Mouse (Mus musculus) liver, embryonic 12.5 days (tissue): ENCODE results near the gene Hamp. TPM values are rescaled to one million over a fixed set of nuclear protein-coding genes. Genes with fewer than 3 reads are reported as not detected.

Experiments used
- ATAC-seq: fragments of 200-750 bp; cut with Nextera tagmentation; 2 replicates; pipeline ENCODE4 v1.8.0; 2017; ENCODE audit warnings: moderate number of reproducible peaks, mild to moderate bottlenecking, moderate library complexity
- H3K27ac ChIP-seq: fragments of 300-500 bp; sonication (generic); 2 replicates; pipeline ENCODE4 v1.5.1; 2016; ENCODE audit warnings: mild to moderate bottlenecking
- H3K27me3 ChIP-seq: fragments of 300-500 bp; sonication (generic); replicated peaks from 2 replicates; pipeline ENCODE4 v1.6.1; 2016; ENCODE audit warnings: mild to moderate bottlenecking, moderate library complexity
- H3K36me3 ChIP-seq: fragments of 300-500 bp; sonication (generic); 2 replicates; pipeline ENCODE4 v1.6.1; 2016; ENCODE audit warnings: mild to moderate bottlenecking, moderate library complexity
- H3K4me1 ChIP-seq: fragments of 300-500 bp; sonication (generic); 2 replicates; pipeline ENCODE4 v1.6.1; 2016
- H3K4me2 ChIP-seq: fragments of 300-500 bp; sonication (generic); 2 replicates; pipeline ENCODE4 v1.6.1; 2016; ENCODE audit warnings: mild to moderate bottlenecking, moderate library complexity
- H3K4me3 ChIP-seq: fragments of 300-500 bp; sonication (generic); 2 replicates; pipeline ENCODE4 v1.5.1; 2016; ENCODE audit warnings: mild to moderate bottlenecking, moderate library complexity
- H3K9ac ChIP-seq: fragments of 300-500 bp; sonication (generic); 2 replicates; pipeline ENCODE4 v1.6.1; 2016; ENCODE audit warnings: mild to moderate bottlenecking, moderate library complexity
- H3K9me3 ChIP-seq: fragments of 300-500 bp; sonication (generic); replicated peaks from 2 replicates; pipeline ENCODE4 v1.6.1; 2016; ENCODE audit warnings: mild to moderate bottlenecking, moderate library complexity
- WGBS: fragments of 180-500 bp; shearing (Covaris S2); methylation state at CpG from one replicate; pipeline ENCODE4 v1.1.7; 2016; ENCODE audit not compliant: insufficient replicate concordance; 5-methylcytosine and 5-hydroxymethylcytosine counted together
- polyA plus RNA-seq: library from polyadenylated mRNA; unstranded; fragments of >200 nt; fragmentation: Nextera tagmentation; extraction: Ambion mirVana; gene quantifications from 2 replicates; pipeline ENCODE4 v1.2.1, GENCODE M21; 2016

Gene Hamp
- polyA plus RNA-seq, result 0.38 TPM in 1 of 2 replicates, not detected in the other

- no peak within 1 kb of the TSS for H3K27ac ChIP-seq
- H3K36me3 ChIP-seq, result peaks cover 23% of the 10 kb centered on the region
- H3K4me1 ChIP-seq, result no peaks in the 10 kb centered on the region
- H3K9ac ChIP-seq, result no peak within 1 kb of the TSS
- 48% methylated on average over 9 of the region's 9 CpGs for WGBS
- ATAC-seq, result no peak
- no peaks in the 10 kb centered on the region for H3K9me3 ChIP-seq
- H3K4me3 ChIP-seq, result no peak within 1 kb of the TSS
- no peaks in the 10 kb centered on the region for H3K27me3 ChIP-seq
- H3K4me2 ChIP-seq, result no peak within 1 kb of the TSS
Observed at GRCm38 (mm10) chr7:30943909-30944635, at the start of gene Hamp. Gene Hamp (minus strand): TSS chr7:30944032.

DNA sequence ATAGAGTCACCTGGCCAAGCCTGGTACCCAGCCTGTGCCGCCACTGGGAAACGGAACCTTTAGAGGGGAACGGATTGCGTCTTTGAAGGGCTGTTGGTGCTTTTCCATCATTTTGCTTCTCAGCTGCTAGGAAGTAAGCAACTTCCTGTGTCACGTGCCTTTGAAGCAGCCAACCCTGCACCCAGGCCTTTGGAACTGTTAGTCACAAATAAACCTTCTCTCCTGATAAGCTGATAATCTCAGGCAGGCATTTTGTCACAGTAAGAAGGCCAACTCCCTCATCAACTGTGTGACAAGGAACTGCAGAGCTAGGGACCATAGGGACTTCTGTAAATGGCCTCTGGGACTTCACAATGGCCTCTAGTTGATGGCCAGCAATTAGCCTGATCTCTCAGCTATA is 48.3 kb upstream of the Hamp start:
- no peak overlapping the region for H3K4me2 ChIP-seq
- no peak overlapping the region for H3K4me3 ChIP-seq
- no peak overlapping the region for H3K9ac ChIP-seq
- no peaks in the 10 kb centered on the region for H3K27me3 ChIP-seq
- no peaks in the 10 kb centered on the region for H3K4me1 ChIP-seq
- H3K27ac ChIP-seq, result no peak overlapping the region
- H3K36me3 ChIP-seq, result no peaks in the 10 kb centered on the region
- 0 out of 2 replicates have a peak, but pooled peaks cover 5% of the 10 kb centered on the region for H3K9me3 ChIP-seq
- ATAC-seq, result no peak
- 54% methylated on average over 5 of the region's 5 CpGs for WGBS

- no peaks in the 10 kb centered on the region for H3K9me3 ChIP-seq
- H3K36me3 ChIP-seq, result no peaks in the 10 kb centered on the region
- no peak overlapping the region for H3K4me3 ChIP-seq
- no peak overlapping the region for H3K27ac ChIP-seq
- 0 out of 2 replicates have a peak, but pooled peaks have one; percentile 35 for ATAC-seq
- WGBS, result 67% methylated on average over 4 of the region's 4 CpGs
- no peaks in the 10 kb centered on the region for H3K27me3 ChIP-seq
- no peaks in the 10 kb centered on the region for H3K4me1 ChIP-seq
- H3K4me2 ChIP-seq, result no peak overlapping the region
- no peak overlapping the region for H3K9ac ChIP-seq
Observed at GRCm38 (mm10) chr7:30988519-30989162, 44.8 kb upstream of the Hamp start.

DNA sequence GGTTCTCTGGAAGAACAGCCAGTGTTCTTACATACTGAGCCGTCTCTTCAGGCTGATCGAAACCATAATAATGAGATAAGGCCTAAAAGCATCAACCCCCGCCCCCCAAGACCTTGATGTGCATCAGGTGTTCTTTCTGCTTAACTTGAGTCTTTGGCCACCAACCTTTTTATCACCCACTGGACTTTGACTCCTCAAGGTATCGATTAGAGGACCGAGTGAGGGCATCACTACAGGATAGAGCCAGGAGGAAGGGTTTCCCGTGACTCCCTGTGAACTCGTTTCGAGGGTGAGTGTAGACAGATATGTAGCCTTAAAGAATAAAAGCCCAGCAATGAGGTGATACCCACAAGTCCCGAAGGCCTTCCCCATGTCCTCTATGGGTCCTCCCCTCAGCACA is 41.5 kb upstream of the Hamp start:
- H3K27me3 ChIP-seq, result no peaks in the 10 kb centered on the region
- no peak overlapping the region for H3K9ac ChIP-seq
- no peaks in the 10 kb centered on the region for H3K9me3 ChIP-seq
- 71% methylated on average over 9 of the region's 9 CpGs for WGBS
- no peak for ATAC-seq
- no peak overlapping the region for H3K4me3 ChIP-seq
- H3K27ac ChIP-seq, result no peak overlapping the region
- no peaks in the 10 kb centered on the region for H3K36me3 ChIP-seq
- H3K4me2 ChIP-seq, result no peak overlapping the region
- H3K4me1 ChIP-seq, result no peaks in the 10 kb centered on the region

DNA sequence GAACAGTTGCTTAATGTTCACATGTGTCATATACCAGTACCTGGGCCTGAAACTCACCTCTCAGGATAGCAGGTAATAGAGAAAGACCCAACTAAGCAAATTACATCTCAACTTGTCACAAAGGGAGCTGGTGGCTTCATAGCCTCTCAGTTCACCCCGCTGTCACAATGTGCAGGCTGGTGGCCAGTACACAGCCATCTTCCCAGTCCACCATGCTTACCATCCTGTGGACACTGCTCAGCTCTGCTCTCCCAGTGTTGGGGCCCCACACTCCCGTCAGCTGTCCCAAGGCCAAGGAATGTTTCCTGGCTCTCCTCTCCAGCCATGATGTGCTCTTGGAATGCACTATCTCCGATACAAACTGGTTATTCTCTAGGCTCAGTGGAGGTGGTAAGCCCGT is 37.9 kb upstream of the Hamp start:
- Histone ChIP-seq H3K4me3 (no peak overlapping the region), H3K9me3 (no peaks in the 10 kb centered on the region; the same call in 1 of the 2 replicates), H3K36me3 (no peaks in the 10 kb centered on the region), H3K9ac (no peak overlapping the region), H3K27me3 (no peaks in the 10 kb centered on the region), H3K4me1 (no peaks in the 10 kb centered on the region), H3K27ac (no peak overlapping the region), H3K4me2 (no peak overlapping the region)
- WGBS, result 67% methylated on average over 4 of the region's 4 CpGs
- ATAC-seq, result no peak

DNA sequence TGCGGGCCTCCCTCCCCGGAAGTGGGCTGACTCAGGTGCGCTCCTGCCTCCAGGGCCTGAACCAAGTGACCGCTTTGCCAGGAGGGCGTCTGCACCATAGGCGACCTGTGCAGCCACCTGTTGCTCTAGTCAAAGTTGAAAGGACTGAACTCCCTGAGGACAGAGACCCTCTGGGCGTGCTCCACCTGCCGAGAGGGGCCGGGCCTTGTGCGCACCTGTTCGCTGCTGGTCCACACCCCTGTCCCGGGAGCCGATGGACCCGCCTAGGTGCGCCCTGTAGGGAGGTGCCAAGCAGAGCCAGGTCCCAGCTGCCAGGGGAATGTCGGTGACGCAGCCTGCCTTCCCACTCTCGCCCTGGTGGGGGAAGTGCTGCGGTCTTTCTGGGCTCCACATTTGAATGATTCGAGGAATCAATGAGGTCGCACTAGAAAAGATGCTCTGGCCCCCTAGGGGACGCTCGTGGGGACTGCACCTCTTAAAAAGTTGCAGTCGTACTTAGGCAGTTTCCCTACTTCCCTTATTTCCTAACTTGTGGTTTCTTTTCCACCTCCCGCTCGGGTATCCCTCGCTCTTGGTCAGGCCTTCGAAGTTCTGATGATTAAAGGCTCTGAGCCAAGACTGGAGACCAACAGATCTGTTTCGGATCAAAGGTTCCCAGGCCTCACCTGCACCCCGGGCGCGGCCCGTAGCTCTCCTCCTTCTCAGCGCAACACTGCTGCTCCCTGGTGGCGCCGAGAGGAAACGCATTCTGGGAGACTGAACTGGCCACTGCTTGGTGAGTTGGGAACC is 29.9 kb upstream of the Hamp start, which contains the start of gene Fam187b:
Gene Fam187b, plus strand, starts transcription at position 290 of the 789 bp plus-strand sequence.
- Histone ChIP-seq H3K9ac (peak within 1 kb of the TSS; percentile 52), H3K9me3 (no peaks in the 10 kb centered on the region), H3K4me1 (peaks cover 12% of the 10 kb centered on the region), H3K27ac (peak within 1 kb of the TSS; percentile 60; the same call in 1 of the 2 replicates), H3K4me2 (peak within 1 kb of the TSS; percentile 65), H3K27me3 (peaks cover 24% of the 10 kb centered on the region), H3K4me3 (peak within 1 kb of the TSS; percentile 52), H3K36me3 (no peaks in the 10 kb centered on the region)
- ATAC-seq, result peak; percentile 76
- WGBS, result 2% methylated on average over 37 of the region's 37 CpGs

- peak within 1 kb of the TSS; percentile 60; the same call in 1 of the 2 replicates for H3K27ac ChIP-seq
- WGBS, result 2% methylated on average over 19 of the region's 19 CpGs
Observed at GRCm38 (mm10) chr7:30973251-30973500, 29.3 kb upstream of the Hamp start, which contains the start of gene Lsr. Gene Lsr (minus strand): TSS chr7:30973464.

GRCm38 (mm10) chr7:30972426-30973250 is 28.8 kb upstream of the Hamp start:
- peak overlapping the region; percentile 25; the same call in 1 of the 2 replicates for H3K27ac ChIP-seq
- peak; percentile 6; the same call in 1 of the 2 replicates for ATAC-seq

More at GRCm38 (mm10) chr7:30973251-30973500, 29.3 kb upstream of the Hamp start, which contains the start of gene Lsr:
- ATAC-seq, result no peak
- Histone ChIP-seq H3K36me3 (no peaks in the 10 kb centered on the region), H3K27me3 (peaks cover 24% of the 10 kb centered on the region), H3K9ac (peak within 1 kb of the TSS; percentile 52), H3K4me1 (peaks cover 12% of the 10 kb centered on the region), H3K9me3 (no peaks in the 10 kb centered on the region), H3K4me3 (peak within 1 kb of the TSS; percentile 52), H3K4me2 (peak within 1 kb of the TSS; percentile 65)

DNA sequence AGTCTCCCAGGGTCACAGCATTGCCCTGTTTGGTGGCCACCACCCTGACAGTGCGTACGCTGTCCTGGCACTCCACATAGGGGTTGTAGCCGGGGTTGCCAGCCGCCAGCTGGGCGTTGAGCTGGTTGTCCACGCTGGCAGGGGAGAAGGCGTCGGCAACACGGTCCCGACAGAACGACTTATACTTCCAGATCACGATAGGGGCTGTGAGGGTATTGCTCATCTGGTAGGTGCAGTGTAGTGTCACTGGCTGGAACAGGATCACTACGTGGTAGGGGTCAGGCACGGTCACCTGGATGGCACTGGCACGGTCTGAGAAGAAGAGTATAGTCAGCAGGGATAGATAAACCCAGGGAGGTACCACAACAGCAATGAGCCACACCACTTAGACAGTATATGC is 28.1 kb upstream of the Hamp start:
- WGBS, result 80% methylated on average over 15 of the region's 15 CpGs
- Histone ChIP-seq H3K9ac (no peak overlapping the region), H3K27ac (no peak overlapping the region), H3K4me3 (0 out of 2 replicates have a peak overlapping the region, but pooled peaks have one; percentile 52), H3K4me1 (peaks cover 12% of the 10 kb centered on the region), H3K36me3 (no peaks in the 10 kb centered on the region), H3K4me2 (peak overlapping the region; percentile 65; the same call in 1 of the 2 replicates), H3K9me3 (no peaks in the 10 kb centered on the region), H3K27me3 (peaks cover 24% of the 10 kb centered on the region)
- no peak for ATAC-seq

More at GRCm38 (mm10) chr7:30972426-30973250, 28.8 kb upstream of the Hamp start:
- WGBS, result 9% methylated on average over 41 of the region's 41 CpGs
- peak overlapping the region; percentile 65 for H3K4me2 ChIP-seq
- no peaks in the 10 kb centered on the region for H3K9me3 ChIP-seq
- peak overlapping the region; percentile 52 for H3K4me3 ChIP-seq
- peaks cover 24% of the 10 kb centered on the region for H3K27me3 ChIP-seq
- H3K4me1 ChIP-seq, result peaks cover 12% of the 10 kb centered on the region
- no peaks in the 10 kb centered on the region for H3K36me3 ChIP-seq
- H3K9ac ChIP-seq, result peak overlapping the region; percentile 52

- H3K4me1 ChIP-seq, result peaks cover 15% of the 10 kb centered on the region
- no peak overlapping the region for H3K4me2 ChIP-seq
- no peaks in the 10 kb centered on the region for H3K36me3 ChIP-seq
- H3K4me3 ChIP-seq, result no peak overlapping the region
- no peak overlapping the region for H3K9ac ChIP-seq
- WGBS, result 69% methylated on average over 4 of the region's 4 CpGs
- peaks cover 24% of the 10 kb centered on the region for H3K27me3 ChIP-seq
- H3K27ac ChIP-seq, result no peak overlapping the region
- H3K9me3 ChIP-seq, result no peaks in the 10 kb centered on the region
- ATAC-seq, result no peak
Observed at GRCm38 (mm10) chr7:30969174-30969573, 25.3 kb upstream of the Hamp start.

DNA sequence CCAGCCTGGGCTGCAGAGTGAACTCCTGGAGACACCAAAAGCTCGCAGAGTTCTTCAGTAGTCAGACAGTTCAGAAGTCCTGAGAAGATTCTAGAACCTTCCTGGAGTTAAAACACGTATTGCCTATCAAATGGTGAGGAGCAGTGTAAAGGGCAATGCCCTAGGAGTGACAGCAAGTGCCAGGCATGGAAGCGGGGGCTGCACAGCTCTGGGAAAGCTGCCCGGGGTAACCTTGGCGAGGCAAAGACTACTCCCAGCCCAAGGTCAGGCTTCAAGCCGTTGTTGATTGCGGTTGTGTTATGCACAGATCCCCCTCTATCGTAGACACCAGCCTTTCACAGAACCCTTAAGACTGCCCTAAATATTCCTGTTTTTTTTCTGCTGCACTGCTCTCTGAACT is 24.8 kb upstream of the Hamp start:
- Histone ChIP-seq H3K4me2 (no peak overlapping the region), H3K36me3 (no peaks in the 10 kb centered on the region), H3K9ac (no peak overlapping the region), H3K27ac (no peak overlapping the region), H3K9me3 (no peaks in the 10 kb centered on the region), H3K4me3 (no peak overlapping the region), H3K27me3 (peaks cover 23% of the 10 kb centered on the region), H3K4me1 (peaks cover 20% of the 10 kb centered on the region)
- no peak for ATAC-seq
- WGBS, result 76% methylated on average over 8 of the region's 8 CpGs
